Mouse (Mus musculus): ENCODE measurements around the gene Capn7.

DNA sequence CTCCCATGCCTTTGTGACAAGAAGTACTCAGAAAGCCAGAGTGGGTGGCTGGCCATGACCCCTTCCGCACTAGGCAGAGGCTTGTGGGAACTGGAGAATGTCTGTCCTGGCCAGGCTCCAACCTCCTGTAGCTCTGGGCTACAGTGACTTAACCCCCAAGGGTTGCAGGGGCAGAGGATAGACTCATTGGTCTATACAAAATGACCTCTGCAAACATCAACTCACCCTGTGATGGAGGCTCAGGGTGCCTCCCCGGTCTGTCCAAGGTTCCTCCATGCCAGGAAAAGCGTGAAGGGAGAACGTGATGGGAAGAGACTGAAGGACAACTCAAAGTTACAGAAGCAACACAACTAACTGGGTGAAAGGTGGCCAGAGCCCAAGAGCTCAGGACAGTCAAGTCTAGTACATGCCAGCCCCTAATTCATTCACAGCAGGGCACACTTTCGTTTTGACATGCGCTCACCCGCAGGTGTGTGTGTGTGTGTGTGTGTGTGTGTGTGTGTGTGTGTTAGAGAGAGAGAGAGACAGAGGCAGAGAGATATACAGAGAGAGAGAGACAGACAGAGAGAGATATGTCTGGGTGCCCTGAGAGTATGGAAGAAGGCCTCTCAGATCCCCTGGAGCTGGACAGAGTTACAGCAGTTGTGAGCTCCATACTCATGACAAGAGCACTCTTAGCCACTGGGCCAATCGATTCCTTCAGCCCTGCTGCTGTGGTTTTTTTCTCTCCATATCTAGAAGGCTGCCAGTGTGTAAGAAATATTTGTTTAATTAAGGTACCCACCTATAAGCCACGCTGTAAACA, 61.6 kb downstream of the Capn7 start:
- TF ChIP-seq CTCF (IDR thresholded peaks at IDR 0.05; ENCODE audit: low read depth) (no peak), EP300 (IDR thresholded peaks at IDR 0.05; ENCODE audit: low read depth) (0 out of 2 replicates have a peak, but pooled peaks have one; percentile 43)
